8 mouse cellular contexts compared by ENCODE assay signal in genomic region chr1:134987962-134988341, GRCm38 (mm10). TPM values are rescaled to one million over a fixed set of nuclear protein-coding genes. Genes with fewer than 3 reads are reported as not detected.
DNase-seq lines count a peak whose midpoint lies in the region; ATAC-seq and TF ChIP-seq lines count a peak whose summit lies in the region.

No protein-coding gene starts in this region.

- H3K27me3 ChIP-seq in heart, embryonic 12.5 days (replicated peaks): peaks cover 29% of the 10 kb centered on the region
- no peaks in the 10 kb centered on the region for H3K27me3 ChIP-seq in ES-Bruce4 (ENCODE audit: control insufficient read depth, insufficient read depth, low read length, poor library complexity, severe bottlenecking)
- no peaks in the 10 kb centered on the region for H3K27me3 ChIP-seq in heart, postnatal 0 days (ENCODE audit: control insufficient read depth, insufficient read depth, low read length)
- peaks cover 17% of the 10 kb centered on the region for H3K27me3 ChIP-seq in liver, embryonic 16.5 days (ENCODE audit: control insufficient read depth, insufficient read depth, low read depth, low read length)

- intact Hi-C loops in heart, postnatal 14 days (cut with DNase I): loop anchor here (10.0 kb wide), 1 partner anchor 377 kb away; no protein-coding TSS in a partner anchor

- no peak overlapping the region for H3K27ac ChIP-seq in heart, embryonic 12.5 days (ENCODE audit: poor library complexity, severe bottlenecking)
- no peak overlapping the region for H3K27ac ChIP-seq in ES-Bruce4 (ENCODE audit: insufficient read depth, low read length)
- H3K27ac ChIP-seq in heart, postnatal 0 days (ENCODE audit: low read depth): no peak overlapping the region
- no peak overlapping the region for H3K27ac ChIP-seq in liver, embryonic 16.5 days (ENCODE audit: low read length)

- no peak for TF ChIP-seq POLR2A in ES-Bruce4 (IDR thresholded peaks at IDR 0.05; ENCODE audit: insufficient read depth, low read length)

- TF ChIP-seq EP300 in ES-Bruce4 (IDR thresholded peaks at IDR 0.05; ENCODE audit: insufficient read depth, low read depth, low read length): no peak
- TF ChIP-seq EP300 in heart, postnatal 0 days (IDR thresholded peaks at IDR 0.05; ENCODE audit: low read depth): no peak

- peak overlapping the region; percentile 91 for H3K4me2 ChIP-seq in heart, embryonic 12.5 days
- peak overlapping the region; percentile 61 for H3K4me2 ChIP-seq in heart, postnatal 0 days (ENCODE audit: low read depth, low read length)
- peak overlapping the region; percentile 57 for H3K4me2 ChIP-seq in liver, embryonic 16.5 days (ENCODE audit: low read depth, low read length)

- no peak for ATAC-seq in heart, embryonic 12.5 days (ENCODE audit: insufficient number of reproducible peaks, low FRiP score)
- no peak for ATAC-seq in heart, postnatal 0 days (ENCODE audit: insufficient read depth, low read depth)
- ATAC-seq in liver, embryonic 16.5 days (ENCODE audit: low read depth): no peak

- 11% methylated on average over 14 of the region's 14 CpGs for WGBS in heart, embryonic 12.5 days
- WGBS in heart, postnatal 0 days: 12% methylated on average over 14 of the region's 14 CpGs
- WGBS in liver, embryonic 16.5 days (ENCODE audit: insufficient replicate concordance): 8% methylated on average over 14 of the region's 14 CpGs

- peaks cover 9% of the 10 kb centered on the region; the same call in 1 of the 2 replicates for H3K4me1 ChIP-seq in heart, embryonic 12.5 days (replicated peaks)
- no peaks in the 10 kb centered on the region for H3K4me1 ChIP-seq in ES-Bruce4 (ENCODE audit: control insufficient read depth, insufficient read depth, low read length)
- H3K4me1 ChIP-seq in heart, postnatal 0 days (ENCODE audit: control insufficient read depth, insufficient read depth): peaks cover 5% of the 10 kb centered on the region; the same call in 1 of the 2 replicates
- peaks cover 5% of the 10 kb centered on the region for H3K4me1 ChIP-seq in liver, embryonic 16.5 days (ENCODE audit: control insufficient read depth, low read depth, low read length)

- H3K4me3 ChIP-seq in heart, embryonic 12.5 days: peak overlapping the region; percentile 50
- peak overlapping the region; percentile 47 for H3K4me3 ChIP-seq in ES-Bruce4 (ENCODE audit: low read depth, low read length)
- peak overlapping the region; percentile 32 for H3K4me3 ChIP-seq in heart, postnatal 0 days (ENCODE audit: low read depth, low read length)
- H3K4me3 ChIP-seq in liver, embryonic 16.5 days (ENCODE audit: low read depth, low read length): peak overlapping the region; percentile 40

- H3K9me3 ChIP-seq in heart, embryonic 12.5 days (replicated peaks): no peaks in the 10 kb centered on the region
- no peaks in the 10 kb centered on the region for H3K9me3 ChIP-seq in ES-Bruce4 (replicated peaks; ENCODE audit: control insufficient read depth, insufficient read depth, low read length, poor library complexity, severe bottlenecking)
- no peaks in the 10 kb centered on the region for H3K9me3 ChIP-seq in heart, postnatal 0 days (replicated peaks; ENCODE audit: control insufficient read depth, low read length)
- H3K9me3 ChIP-seq in liver, embryonic 16.5 days (replicated peaks; ENCODE audit: control insufficient read depth, low read length): no peaks in the 10 kb centered on the region

- no peak for TF ChIP-seq CTCF in ES-Bruce4 (IDR thresholded peaks at IDR 0.05; ENCODE audit: low read depth, low read length)
- TF ChIP-seq CTCF in heart, postnatal 0 days (IDR thresholded peaks at IDR 0.05; ENCODE audit: low read depth): no peak

- peak overlapping the region; percentile 68 for H3K9ac ChIP-seq in heart, embryonic 12.5 days
- H3K9ac ChIP-seq in ES-Bruce4 (ENCODE audit: low read depth, poor library complexity, severe bottlenecking): 0 out of 2 replicates have a peak overlapping the region, but pooled peaks have one; percentile 9
- H3K9ac ChIP-seq in heart, postnatal 0 days (replicated peaks; ENCODE audit: low read depth, low read length): no peak overlapping the region
- no peak overlapping the region; the same call in 1 of the 2 replicates for H3K9ac ChIP-seq in liver, embryonic 16.5 days (ENCODE audit: low read depth, low read length)

- no peaks in the 10 kb centered on the region for H3K36me3 ChIP-seq in heart, embryonic 12.5 days
- no peaks in the 10 kb centered on the region for H3K36me3 ChIP-seq in ES-Bruce4 (ENCODE audit: control insufficient read depth, insufficient read depth, low read length, poor library complexity, severe bottlenecking)
- H3K36me3 ChIP-seq in heart, postnatal 0 days (replicated peaks; ENCODE audit: control insufficient read depth, insufficient read depth, low read length): no peaks in the 10 kb centered on the region
- no peaks in the 10 kb centered on the region for H3K36me3 ChIP-seq in liver, embryonic 16.5 days (ENCODE audit: control insufficient read depth, insufficient read depth)

- no peak for DNase-seq in heart, postnatal 14 days
- no peak for DNase-seq in heart, postnatal 0 days (ENCODE audit: low spot score)
- DNase-seq in left cerebral cortex, adult 8-10 months (ENCODE audit: low spot score in 2 of 2): no peak
- no peak for DNase-seq in cerebellum, postnatal 14 days
- DNase-seq in gastrocnemius, adult 18-20 months (ENCODE audit: low spot score): no peak

RNA-seq across cellular contexts. Expression of gene Ube2t, which starts 25.6 kb away (rescaled TPM):
- polyA plus RNA-seq in heart, embryonic 12.5 days (2016; fragmentation: Nextera tagmentation; extraction: Ambion mirVana): 46.6 and 48.7 TPM in 2 replicates
- 1 to 10 TPM; 6.0 to 6.3 TPM for total RNA-seq in heart, postnatal 14 days (2021)
- 96.8 and 99.6 TPM in 2 replicates for polyA plus RNA-seq in ES-Bruce4 (2011; ENCODE audit: insufficient read depth, insufficient read length, low read depth, missing spikeins)
- 30.2 and 34.3 TPM in 2 replicates for total RNA-seq in heart, postnatal 0 days (2014; rRNA removed; ENCODE audit: low replicate concordance)
- 22.5 and 25.3 TPM in 2 replicates for polyA plus RNA-seq in heart, postnatal 0 days (2015; fragmentation: Nextera tagmentation; extraction: Ambion mirVana)
- 27.9 and 31.8 TPM in 2 replicates for polyA plus RNA-seq in liver, embryonic 16.5 days (2015; fragmentation: Nextera tagmentation; extraction: Ambion mirVana)
- 1 to 10 TPM in 3 of 4 experiments, under 1 TPM in 1; 0.84 to 2.7 (median 1.7) TPM for total RNA-seq in left cerebral cortex, adult 8-10 months (2022)
- total RNA-seq in gastrocnemius, adult 18-20 months (2021): 1 to 10 TPM; 5.5 to 6.6 TPM

RNA-seq across cellular contexts. Expression of gene Ppp1r12b, which starts 32.2 kb away (rescaled TPM):
- polyA plus RNA-seq in heart, embryonic 12.5 days (2016; fragmentation: Nextera tagmentation; extraction: Ambion mirVana): 29.6 and 31.2 TPM in 2 replicates
- total RNA-seq in heart, postnatal 14 days (2021): 100 to 1,000 TPM; 140 to 142 TPM
- 8.9 and 9.8 TPM in 2 replicates for polyA plus RNA-seq in ES-Bruce4 (2011; ENCODE audit: insufficient read depth, insufficient read length, low read depth, missing spikeins)
- 65.3 and 69.9 TPM in 2 replicates for total RNA-seq in heart, postnatal 0 days (2014; rRNA removed; ENCODE audit: low replicate concordance)
- polyA plus RNA-seq in heart, postnatal 0 days (2015; fragmentation: Nextera tagmentation; extraction: Ambion mirVana): 22.6 and 23.0 TPM in 2 replicates
- 1.6 and 2.4 TPM in 2 replicates for polyA plus RNA-seq in liver, embryonic 16.5 days (2015; fragmentation: Nextera tagmentation; extraction: Ambion mirVana)
- 10 to 100 TPM; 70.1 to 85.0 (median 73.8) TPM for total RNA-seq in left cerebral cortex, adult 8-10 months (2022)
- 100 to 1,000 TPM; 152 to 171 TPM for total RNA-seq in gastrocnemius, adult 18-20 months (2021)

Comparison
In these comparisons a context has a peak if more than half of its experiments do, and no peak if none do; other contexts are left out.
1. H3K9ac ChIP-seq: peak in heart, embryonic 12.5 days (single experiment) and ES-Bruce4 (single experiment); none in heart, postnatal 0 days (single experiment) and liver, embryonic 16.5 days (single experiment).
2. Peak in every context shown above with its lines, with median percentiles within 50 percentile points of each other: H3K4me2 ChIP-seq and H3K4me3 ChIP-seq.